Mouse (Mus musculus) hindbrain, postnatal 0 days (tissue): ENCODE results near the gene Antxrl. TPM values are rescaled to one million over a fixed set of nuclear protein-coding genes. Genes with fewer than 3 reads are reported as not detected.

Source experiments
- ATAC-seq: fragments of 200-750 bp; cut with Nextera tagmentation; 2 replicates; pipeline ENCODE4 v1.8.0; 2017; ENCODE audit warnings: mild to moderate bottlenecking, moderate TSS enrichment, moderate library complexity
- DNase-seq: peaks from one replicate; pipeline ENCODE4 v3.0.0-alpha.2; 2015; ENCODE audit warnings: low spot score
- H3K27ac ChIP-seq: fragments of 300-500 bp; sonication (generic); 2 replicates; pipeline ENCODE4 v1.5.1; 2014; ENCODE audit warnings: mild to moderate bottlenecking
- H3K27me3 ChIP-seq: fragments of 300-500 bp; sonication (generic); 2 replicates; pipeline ENCODE4 v1.6.1; 2014; ENCODE audit warnings: low read length, mixed read lengths; ENCODE audit not compliant: insufficient read depth
- H3K36me3 ChIP-seq: fragments of 300-500 bp; sonication (generic); 2 replicates; pipeline ENCODE4 v1.6.1; 2014; ENCODE audit warnings: low read length, mixed read lengths; ENCODE audit not compliant: insufficient read depth
- H3K4me1 ChIP-seq: fragments of 300-500 bp; sonication (generic); 2 replicates; pipeline ENCODE4 v1.6.1; 2014; ENCODE audit warnings: antibody characterized with exemption, low read length, mixed read lengths; ENCODE audit not compliant: insufficient read depth
- H3K4me2 ChIP-seq: fragments of 300-500 bp; sonication (generic); 2 replicates; pipeline ENCODE4 v1.6.1; 2014; ENCODE audit warnings: low read depth, mild to moderate bottlenecking, low read length, moderate library complexity, mixed read lengths
- H3K4me3 ChIP-seq: fragments of 300-500 bp; sonication (generic); 2 replicates; pipeline ENCODE4 v1.5.1; 2014; ENCODE audit warnings: low read length
- H3K9ac ChIP-seq: fragments of 300-500 bp; sonication (generic); replicated peaks from 2 replicates; pipeline ENCODE4 v1.6.1; 2014; ENCODE audit warnings: mild to moderate bottlenecking, low read length, moderate library complexity, mixed read lengths
- H3K9me3 ChIP-seq: fragments of 300-500 bp; sonication (generic); 2 replicates; pipeline ENCODE4 v1.6.1; 2016; ENCODE audit warnings: low read length, mixed read lengths
- CTCF ChIP-seq: IDR thresholded peaks from 2 replicates; pipeline ENCODE4 v1.5.1; 2016; ENCODE audit warnings: antibody characterized with exemption, control low read depth, low read depth
- WGBS: fragments of 180-500 bp; shearing (Covaris S2); extraction: QIAGEN DNeasy Blood & Tissue Kit; methylation state at CpG from one replicate; pipeline ENCODE4 v1.1.7; 2014; 5-methylcytosine and 5-hydroxymethylcytosine counted together
- polyA plus RNA-seq: library from polyadenylated mRNA; unstranded; fragments of >200 nt; fragmentation: Nextera tagmentation; extraction: Ambion mirVana; gene quantifications from 2 replicates; pipeline ENCODE4 v1.2.1, GENCODE M21; 2015
- total RNA-seq: library from RNA; depleted of rRNA; stranded (reverse); fragments of >200 nt; gene quantifications from 2 replicates; pipeline ENCODE4 v1.2.3, GENCODE M21; 2014; rRNA removed

The Antxrl gene
- total RNA-seq: not detected in 2 replicates
- polyA plus RNA-seq: not detected in 2 replicates

- H3K4me2 ChIP-seq: no peak within 1 kb of the TSS
- H3K9ac ChIP-seq: no peak within 1 kb of the TSS
- H3K27ac ChIP-seq: no peak within 1 kb of the TSS
- no peak within 1 kb of the TSS for H3K4me3 ChIP-seq
- ATAC-seq (no peak), DNase-seq (no peak)
- WGBS: 89% methylated on average over 6 of the region's 6 CpGs
- H3K36me3 ChIP-seq: no peaks in the 10 kb centered on the region
- no peaks in the 10 kb centered on the region for H3K4me1 ChIP-seq
- TF ChIP-seq CTCF: no peak
- no peaks in the 10 kb centered on the region for H3K27me3 ChIP-seq
- no peaks in the 10 kb centered on the region for H3K9me3 ChIP-seq
Measured at GRCm38 (mm10) chr14:34052516-34052915, at the start of gene Antxrl. Gene Antxrl, plus strand, starts transcription at chr14:34052707.

GRCm38 (mm10) chr14:34015063-34015462 lies 37.4 kb upstream of the Antxrl start, which contains the start of gene Gm30083:
Gene Gm30083, minus strand, starts transcription at chr14:34015182.
- Histone ChIP-seq H3K27me3 (no peaks in the 10 kb centered on the region), H3K27ac (no peak within 1 kb of the TSS), H3K9me3 (no peaks in the 10 kb centered on the region), H3K36me3 (no peaks in the 10 kb centered on the region), H3K4me3 (no peak within 1 kb of the TSS), H3K9ac (no peak within 1 kb of the TSS), H3K4me1 (no peaks in the 10 kb centered on the region), H3K4me2 (no peak within 1 kb of the TSS)
- ATAC-seq (no peak), DNase-seq (no peak)
- WGBS: 91% methylated on average over 3 of the region's 3 CpGs
- TF ChIP-seq CTCF: no peak

GRCm38 (mm10) chr14:34016381-34016780 lies 36.1 kb upstream of the Antxrl start, which contains the start of gene Gm5460:
Gene Gm5460, plus strand, starts transcription at chr14:34016758.
- DNase-seq (no peak), ATAC-seq (no peak)
- H3K4me2 ChIP-seq: no peak within 1 kb of the TSS
- no peak within 1 kb of the TSS for H3K4me3 ChIP-seq
- no peaks in the 10 kb centered on the region for H3K36me3 ChIP-seq
- no peak within 1 kb of the TSS for H3K27ac ChIP-seq
- H3K4me1 ChIP-seq: no peaks in the 10 kb centered on the region
- H3K9me3 ChIP-seq: no peaks in the 10 kb centered on the region
- 92% methylated on average over 4 of the region's 4 CpGs for WGBS
- TF ChIP-seq CTCF: no peak
- no peaks in the 10 kb centered on the region for H3K27me3 ChIP-seq
- H3K9ac ChIP-seq: no peak within 1 kb of the TSS

GRCm38 (mm10) chr14:34016938-34017337 lies 35.6 kb upstream of the Antxrl start:
- WGBS: 88% methylated on average over 2 of the region's 2 CpGs
- Histone ChIP-seq H3K4me1 (no peaks in the 10 kb centered on the region), H3K9me3 (no peaks in the 10 kb centered on the region), H3K4me2 (no peak overlapping the region), H3K27ac (no peak overlapping the region), H3K9ac (no peak overlapping the region), H3K4me3 (no peak overlapping the region), H3K36me3 (no peaks in the 10 kb centered on the region), H3K27me3 (no peaks in the 10 kb centered on the region)
- DNase-seq: no peak
- no peak for ATAC-seq
- TF ChIP-seq CTCF: no peak

GRCm38 (mm10) chr14:34026710-34027109 lies 25.8 kb upstream of the Antxrl start:
- ATAC-seq (no peak), DNase-seq (no peak)
- Histone ChIP-seq H3K4me3 (no peak overlapping the region), H3K9ac (no peak overlapping the region), H3K4me2 (no peak overlapping the region), H3K9me3 (no peaks in the 10 kb centered on the region), H3K36me3 (no peaks in the 10 kb centered on the region), H3K27me3 (no peaks in the 10 kb centered on the region), H3K4me1 (no peaks in the 10 kb centered on the region), H3K27ac (no peak overlapping the region)
- TF ChIP-seq CTCF: no peak
- WGBS: 79% methylated on average over 2 of the region's 2 CpGs

GRCm38 (mm10) chr14:34033841-34034610 lies 18.5 kb upstream of the Antxrl start:
- DNase-seq: no peak
- WGBS: 90% methylated on average over 8 of the region's 8 CpGs

GRCm38 (mm10) chr14:34041241-34041640 lies 11.3 kb upstream of the Antxrl start:
- no peak overlapping the region for H3K27ac ChIP-seq
- H3K4me3 ChIP-seq: no peak overlapping the region
- H3K9ac ChIP-seq: no peak overlapping the region
- 82% methylated on average over 4 of the region's 4 CpGs for WGBS
- no peak for ATAC-seq
- H3K4me1 ChIP-seq: no peaks in the 10 kb centered on the region
- H3K27me3 ChIP-seq: no peaks in the 10 kb centered on the region
- H3K4me2 ChIP-seq: no peak overlapping the region
- no peaks in the 10 kb centered on the region for H3K9me3 ChIP-seq
- no peaks in the 10 kb centered on the region for H3K36me3 ChIP-seq
- DNase-seq: no peak
- no peak for TF ChIP-seq CTCF

More at GRCm38 (mm10) chr14:34033841-34034610, 18.5 kb upstream of the Antxrl start:
- no peaks in the 10 kb centered on the region for H3K36me3 ChIP-seq
- H3K9ac ChIP-seq: no peak overlapping the region
- H3K27me3 ChIP-seq: no peaks in the 10 kb centered on the region
- no peak for TF ChIP-seq CTCF
- no peak overlapping the region for H3K4me2 ChIP-seq
- H3K27ac ChIP-seq: no peak overlapping the region
- H3K9me3 ChIP-seq: no peaks in the 10 kb centered on the region
- no peak for ATAC-seq
- H3K4me3 ChIP-seq: no peak overlapping the region
- H3K4me1 ChIP-seq: no peaks in the 10 kb centered on the region
